Mouse (Mus musculus) urinary bladder, postnatal 14 days (tissue): ENCODE results near the gene Gm20388.
"Not testable (repeated sequence)": the region's sequence is repeated elsewhere in the genome, so short reads cannot be mapped to it uniquely, and the experiment has no call there.

ENCODE experiments used
- DNase-seq: peaks from one replicate; pipeline ENCODE4 v3.0.0; 2021; ENCODE audit warnings: low spot score

Gm20388 gene

DNA sequence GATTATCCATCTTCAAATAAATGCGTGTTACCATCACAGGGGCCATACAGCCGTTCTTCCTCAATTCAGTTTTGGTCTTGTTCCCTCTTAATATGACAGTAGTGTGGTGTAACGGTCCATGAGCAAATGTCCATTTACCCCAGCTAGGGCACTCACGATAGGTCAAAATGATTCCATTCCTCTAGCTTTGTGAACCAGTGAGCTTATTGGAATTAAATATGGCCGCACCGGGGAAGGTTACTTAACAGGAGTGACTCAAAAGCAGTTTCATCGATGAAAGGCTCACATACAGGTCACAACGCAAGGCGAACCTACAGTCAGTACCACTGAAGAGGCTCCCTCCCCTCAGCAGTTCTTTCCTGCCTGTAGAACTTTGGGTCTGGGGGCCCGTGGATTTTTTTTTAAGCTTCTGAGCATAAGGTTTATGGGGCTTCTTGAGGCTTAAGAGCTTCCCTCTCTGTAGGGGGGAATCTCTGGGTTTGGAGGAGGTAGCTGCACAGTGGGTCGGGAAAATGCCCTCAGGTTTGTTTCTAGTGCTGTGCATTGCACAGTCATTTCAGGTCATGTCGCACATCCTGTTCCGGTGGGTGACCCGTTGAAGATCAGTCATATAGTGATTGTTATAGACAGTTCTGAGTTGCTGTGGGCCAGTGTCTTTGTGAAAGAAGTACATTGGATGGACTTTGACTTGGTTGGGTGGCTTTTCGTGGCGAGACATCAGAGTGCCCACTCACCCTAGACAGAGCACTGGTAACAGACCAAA is 3568.0 kb downstream of the Gm20388 start:
- no peak for DNase-seq

DNA sequence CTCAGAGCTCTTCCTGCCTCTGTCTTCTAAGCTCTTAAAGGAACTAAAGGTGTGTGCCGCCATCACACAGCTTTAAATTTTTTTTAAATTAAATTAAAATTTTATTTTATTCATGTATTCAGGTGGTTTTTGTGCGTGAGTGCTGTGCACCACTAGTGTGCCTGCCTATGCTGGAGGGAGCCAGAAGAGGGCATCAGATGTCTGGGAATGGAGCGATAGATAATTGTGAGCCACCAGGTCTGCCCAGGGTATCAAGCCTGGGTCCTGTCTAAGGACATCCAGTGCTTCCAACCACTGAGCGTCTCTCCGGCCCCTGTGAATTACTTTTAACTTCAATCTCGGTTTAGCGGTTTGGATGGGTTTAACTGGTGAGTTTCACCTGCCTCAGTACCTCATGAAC is 3572.0 kb downstream of the Gm20388 start:
- DNase-seq: no peak

GRCm38 (mm10) chr8:123491280-123492075 is 3580.8 kb downstream of the Gm20388 start:
- DNase-seq: no peak

- no peak for DNase-seq
Observed at GRCm38 (mm10) chr8:123492898-123493297, 3582.3 kb downstream of the Gm20388 start.

DNA sequence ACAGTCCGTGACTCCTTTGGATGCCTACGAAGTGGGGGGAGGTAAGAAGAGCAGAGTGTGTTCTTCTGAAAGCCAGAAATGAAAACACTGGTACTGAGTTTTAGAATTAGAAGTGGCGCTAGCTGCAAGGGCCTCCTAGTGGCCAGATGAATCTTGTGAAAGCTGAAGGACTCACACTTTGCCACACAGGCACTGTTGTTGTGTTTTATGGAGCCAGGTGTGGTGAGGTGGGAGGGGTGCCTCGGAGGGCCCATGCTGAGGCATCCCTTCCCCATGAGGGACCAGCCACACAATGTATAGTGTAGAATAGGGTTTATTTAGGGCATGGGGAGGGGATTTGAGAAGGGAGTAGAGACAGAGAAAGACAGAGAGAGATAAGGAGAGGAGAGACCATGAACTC is 3587.1 kb downstream of the Gm20388 start:
- no peak for DNase-seq

DNA sequence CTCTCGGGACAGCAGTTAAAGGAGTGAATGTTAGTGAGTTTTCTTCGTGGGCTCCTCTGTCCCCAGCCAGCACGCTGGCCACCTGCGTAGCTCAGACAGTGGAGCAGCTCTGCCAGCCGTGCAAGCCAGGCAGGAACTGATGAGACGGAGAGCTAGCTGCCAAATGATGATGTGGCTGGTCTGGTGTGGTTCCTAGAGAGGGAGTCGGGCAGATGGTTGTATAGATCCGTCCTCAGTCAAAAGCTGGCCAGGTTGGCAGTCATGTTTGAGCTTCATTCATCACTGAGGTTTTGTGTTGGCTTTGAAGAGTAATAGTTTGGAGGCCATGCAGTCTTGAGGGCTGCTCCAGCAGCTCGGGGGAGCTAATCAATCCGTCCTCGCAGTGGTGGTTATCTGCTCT is 3588.3 kb downstream of the Gm20388 start:
- DNase-seq: no peak

DNA sequence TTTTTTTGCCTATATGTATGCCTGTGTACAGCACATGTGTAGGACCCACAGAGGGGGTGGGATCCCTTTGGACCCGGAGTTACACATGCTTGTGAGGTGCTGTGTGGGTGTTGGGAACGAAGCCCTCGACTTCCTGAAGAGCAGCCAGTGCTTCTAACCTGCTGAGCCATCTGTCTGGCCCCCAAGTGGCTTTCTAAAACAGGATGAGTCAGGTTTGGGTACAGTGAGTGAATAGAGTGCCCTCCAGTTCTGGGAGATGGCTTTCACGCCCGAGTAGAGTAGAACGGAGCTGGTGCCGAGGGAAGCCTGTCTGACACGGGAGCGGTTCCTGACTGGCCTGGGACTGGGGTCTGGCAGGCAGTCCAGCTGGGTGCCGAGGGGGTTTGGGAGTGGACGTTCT is 3588.9 kb downstream of the Gm20388 start:
- DNase-seq: no peak

GRCm38 (mm10) chr8:123502192-123502591 is 3591.6 kb downstream of the Gm20388 start:
- no peak for DNase-seq

DNA sequence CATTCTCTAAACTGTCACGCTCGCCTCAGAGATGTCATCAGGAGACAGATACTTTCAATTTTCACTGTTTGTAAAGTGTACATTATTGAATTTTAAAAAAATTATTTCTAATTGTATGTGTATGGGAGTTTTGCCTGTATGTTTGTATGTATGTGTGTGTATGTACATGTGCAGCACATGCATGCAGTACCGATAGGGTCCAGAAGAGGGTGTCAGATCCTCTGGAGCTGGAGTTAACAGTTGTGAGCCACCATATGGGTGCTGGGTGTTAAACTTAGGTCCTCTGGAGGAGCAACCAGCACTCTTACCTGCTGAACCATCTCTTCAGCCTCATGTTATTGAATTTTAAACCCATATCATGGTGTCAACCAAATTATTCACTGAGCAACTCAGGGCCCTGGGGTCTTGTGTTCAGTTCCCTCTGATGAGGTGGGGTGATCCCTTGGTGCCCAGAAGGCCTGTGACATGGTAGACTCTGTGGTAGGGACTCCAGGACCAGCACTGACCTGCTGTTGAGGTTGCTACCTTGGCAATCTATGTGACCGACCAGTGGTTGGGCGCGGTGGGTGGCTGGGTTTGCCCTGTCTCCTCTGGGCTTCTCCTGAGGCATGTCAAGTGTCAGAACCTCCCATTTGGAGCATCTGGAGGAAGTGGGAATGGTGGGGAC is 3593.3 kb downstream of the Gm20388 start:
- DNase-seq: no peak

DNA sequence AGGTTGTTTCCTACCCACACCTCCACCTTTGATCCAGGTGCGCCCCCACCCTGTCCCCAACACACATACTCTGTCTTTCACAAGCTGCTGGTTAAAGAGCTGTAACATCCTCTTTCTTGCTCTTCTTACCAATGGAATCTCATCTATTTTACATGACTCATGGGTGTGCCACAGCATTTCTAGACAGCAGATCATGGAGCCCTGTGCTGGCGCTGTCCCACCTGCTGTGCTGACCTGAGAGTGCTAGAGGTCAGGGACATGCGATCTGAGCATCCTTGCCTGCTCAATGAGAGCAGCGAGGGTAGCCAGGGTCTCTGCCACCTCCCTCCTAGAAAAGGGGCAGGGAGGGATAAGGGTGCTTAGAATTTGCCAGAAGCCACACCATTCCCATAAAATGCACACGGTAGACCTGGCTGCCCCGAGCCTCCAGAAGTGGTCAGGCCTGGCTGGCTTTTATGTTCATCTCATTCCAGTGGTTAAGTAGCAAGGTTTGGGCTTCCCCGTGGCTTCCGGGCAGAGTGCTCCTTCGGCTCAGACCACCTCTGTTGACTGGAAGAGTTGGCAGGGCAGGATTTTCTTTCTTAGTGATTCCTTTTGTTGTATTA is 3594.1 kb downstream of the Gm20388 start:
- DNase-seq: no peak

GRCm38 (mm10) chr8:123505267-123505666 is 3594.6 kb downstream of the Gm20388 start:
- no peak for DNase-seq

DNA sequence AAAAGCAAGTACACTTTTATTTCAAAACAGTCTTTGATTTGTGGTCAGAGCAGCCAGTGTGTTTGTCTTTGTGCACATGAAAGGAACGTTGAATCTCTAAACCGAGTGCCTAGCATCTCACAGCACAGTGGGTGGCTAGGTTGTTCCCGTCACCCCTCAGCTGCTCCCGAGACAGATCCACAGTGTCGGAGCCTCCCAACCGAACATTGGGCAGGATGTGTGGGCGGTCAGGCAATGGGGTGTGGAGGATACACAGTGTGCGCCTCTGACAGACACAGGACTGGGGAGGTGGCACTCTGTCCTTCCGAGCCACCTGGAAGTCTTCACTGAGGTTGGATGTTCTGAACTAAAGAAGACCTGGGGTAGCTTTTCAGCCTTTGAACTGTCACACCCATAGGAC is 3595.1 kb downstream of the Gm20388 start:
- DNase-seq: no peak

DNA sequence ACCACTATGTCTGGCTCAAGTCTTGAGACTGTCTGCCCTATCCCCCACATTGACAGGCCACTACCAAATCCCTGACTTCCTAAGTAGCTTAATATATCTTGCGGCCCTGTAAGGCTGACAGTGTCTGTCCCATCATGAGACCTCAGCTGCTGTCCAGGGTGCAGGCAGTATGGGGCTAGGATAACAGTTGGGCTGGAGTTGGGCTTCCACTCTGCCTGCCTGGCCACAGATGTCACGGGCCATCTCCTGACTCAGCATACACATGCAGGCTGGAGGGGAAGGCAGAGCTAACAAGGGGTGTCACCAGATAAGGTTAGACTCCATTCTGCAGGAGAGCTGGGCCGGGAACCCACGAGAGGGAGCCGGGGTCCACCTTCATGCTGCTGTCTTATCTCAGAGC is 3596.5 kb downstream of the Gm20388 start:
- no peak for DNase-seq

GRCm38 (mm10) chr8:123510819-123511218 is 3600.2 kb downstream of the Gm20388 start:
- DNase-seq: no peak

DNA sequence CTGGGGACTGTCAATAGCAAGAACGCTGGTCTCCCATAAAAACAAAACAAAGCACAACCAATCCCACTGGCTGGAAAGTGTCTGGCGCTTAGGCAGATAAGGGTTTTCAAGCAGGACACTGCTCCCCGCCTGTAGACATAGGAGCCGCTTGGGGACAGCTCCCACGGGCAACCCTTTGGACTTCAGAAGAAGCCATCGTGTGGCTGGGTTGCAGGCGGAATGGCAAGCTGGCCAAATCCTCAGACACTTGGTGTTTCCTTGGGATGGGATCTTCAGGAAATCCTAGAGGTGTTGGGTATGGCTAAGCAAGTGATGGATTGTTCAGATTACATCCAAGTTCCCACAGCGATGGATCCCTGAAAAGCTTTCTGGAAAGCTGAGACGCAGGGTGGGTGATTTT is 3603.5 kb downstream of the Gm20388 start:
- no peak for DNase-seq

DNA sequence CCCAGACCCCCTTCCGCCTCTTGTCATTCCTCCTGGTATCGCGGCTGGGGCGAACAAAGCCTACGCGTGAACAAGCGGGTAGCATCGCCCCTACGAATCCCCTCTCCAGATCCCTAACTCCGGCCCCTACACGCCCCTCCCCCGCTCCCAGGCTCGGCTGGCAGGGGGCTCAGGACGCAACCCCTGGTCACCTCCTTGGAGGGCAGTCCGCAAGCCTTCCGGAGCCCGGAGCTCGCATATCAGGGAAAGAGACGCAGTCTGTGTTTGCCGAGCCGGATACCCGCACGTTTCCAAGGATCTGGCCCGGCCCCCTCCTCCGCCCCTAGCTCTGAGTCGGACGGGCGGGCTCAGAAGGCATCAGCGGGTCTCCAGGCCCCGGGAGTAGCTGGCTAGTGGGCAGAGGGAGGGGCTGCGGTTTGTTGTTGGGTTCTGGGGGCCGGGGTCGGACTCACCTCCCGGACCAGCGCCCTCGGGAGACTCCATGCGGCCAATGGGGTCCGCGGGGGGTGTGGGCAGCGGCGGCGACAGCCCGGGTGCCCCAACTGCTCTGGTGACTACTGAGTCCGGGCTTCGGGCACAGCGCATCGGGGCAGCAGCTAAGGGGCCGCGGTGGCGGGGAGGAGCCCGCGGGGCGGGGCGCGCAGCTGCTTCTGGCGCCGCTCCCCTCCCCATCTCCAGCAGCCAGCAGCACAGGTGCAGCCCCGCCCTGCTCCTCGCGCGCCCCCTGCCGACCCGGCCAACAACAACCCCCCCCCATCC is 3604.3 kb downstream of the Gm20388 start, which contains the start of gene Dbndd1:
Dbndd1 (minus strand) TSS at position 683 of the 759 bp plus-strand sequence.
- DNase-seq: peak; percentile 30

GRCm38 (mm10) chr8:123515540-123515897 is 3604.9 kb downstream of the Gm20388 start:
- DNase-seq: no peak

DNA sequence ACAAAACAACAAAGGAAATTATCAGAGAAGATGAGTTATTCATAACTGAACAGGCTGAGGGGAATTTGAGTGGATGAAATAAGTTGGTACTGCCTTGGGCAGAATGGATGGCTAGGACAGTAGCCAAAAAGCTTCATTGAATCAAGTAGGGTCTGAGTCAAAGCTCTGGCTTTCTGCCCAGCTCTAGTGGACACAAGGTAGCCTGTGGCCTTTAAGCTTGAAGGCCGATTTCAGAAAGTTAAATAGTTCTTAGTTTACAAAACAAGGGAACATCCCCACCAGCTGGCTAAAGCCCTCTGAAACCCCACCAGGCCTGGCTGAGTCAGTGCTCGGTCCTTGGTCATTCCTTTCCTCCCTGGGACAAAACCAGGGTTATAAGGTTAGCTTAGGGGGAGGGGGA is 3606.0 kb downstream of the Gm20388 start:
- DNase-seq: no peak

GRCm38 (mm10) chr8:123518172-123518571 is 3607.5 kb downstream of the Gm20388 start:
- DNase-seq: no peak

DNA sequence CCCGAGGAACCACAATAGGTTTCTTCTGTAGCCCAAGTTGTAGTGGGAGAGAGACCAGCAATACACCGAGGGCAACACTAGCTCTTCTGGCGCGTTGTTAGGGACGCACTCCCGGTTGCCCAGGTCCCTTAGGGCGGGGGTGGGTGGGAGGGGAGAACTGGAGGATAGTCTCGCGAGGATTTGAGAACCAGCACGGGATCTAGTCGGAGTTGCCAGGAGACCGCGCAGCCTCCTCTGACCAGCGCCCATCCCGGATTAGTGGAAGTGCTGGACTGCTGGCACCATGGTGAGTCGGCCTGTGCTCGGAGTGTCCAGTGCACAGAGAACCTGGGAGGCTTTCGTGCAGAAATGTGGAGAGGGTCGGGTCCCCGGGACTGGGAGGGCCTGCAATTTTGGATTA is 3608.0 kb downstream of the Gm20388 start, which contains the start of gene Gas8:
Gas8 (plus strand) TSS at position 168 of the 400 bp plus-strand sequence.
- peak; percentile 91 for DNase-seq

DNA sequence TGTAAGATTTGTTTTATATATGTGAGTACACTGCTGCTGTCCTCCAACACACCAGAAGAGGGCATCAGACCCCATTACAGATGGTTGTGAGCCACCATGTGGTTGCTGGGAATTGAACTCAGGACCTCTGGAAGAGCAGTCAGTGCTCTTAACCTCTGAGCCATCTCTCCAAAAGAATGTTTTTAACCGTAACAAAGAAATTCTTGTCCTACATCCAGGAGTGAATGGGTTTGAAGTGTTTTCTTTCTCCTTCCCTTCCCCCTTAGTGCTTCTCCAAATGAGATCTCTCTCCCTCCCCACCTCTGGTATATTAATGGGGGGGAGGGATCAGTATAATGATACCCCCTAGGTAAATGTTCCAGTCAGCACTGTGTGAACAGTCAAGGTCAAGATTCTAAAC is 3609.4 kb downstream of the Gm20388 start:
- DNase-seq: not testable (repeated sequence)
